Mouse (Mus musculus) megakaryocyte, embryonic 14.5 days (primary cell): ENCODE data around the gene Lrmda.

Experiments
- FLI1 ChIP-seq: IDR thresholded peaks from 2 replicates; pipeline ENCODE4 v1.6.1; 2012; ENCODE audit warnings: low read length, inconsistent platforms, mixed read lengths
- GATA1 ChIP-seq: IDR thresholded peaks from 3 replicates; pipeline ENCODE4 v1.6.1; 2012; ENCODE audit warnings: mixed read lengths, low read length, inconsistent platforms, borderline replicate concordance

GRCm38 (mm10) chr14:22719968-22720367 is 700.5 kb downstream of the Lrmda start:
- no peak for TF ChIP-seq GATA1
- no peak for TF ChIP-seq FLI1
